Mouse (Mus musculus) spleen, adult 2 months (tissue): ENCODE data around the gene Mrgprb4. TPM values are rescaled to one million over a fixed set of nuclear protein-coding genes. Genes with fewer than 3 reads are reported as not detected.

Experiments
- DNase-seq, 2 experiments: peaks; one replicate each; pipeline versions ENCODE4 v3.0.0 to v3.0.0-alpha.2; 2012 to 2021; ENCODE audit warnings: low spot score in 2 of 2, low read depth in 1 of 2
- H3K27ac ChIP-seq: fragments of 200-500 bp; 2 replicates; pipeline ENCODE4 v1.5.1; 2012; ENCODE audit warnings: low read length, inconsistent platforms; ENCODE audit not compliant: insufficient read depth
- H3K27me3 ChIP-seq: fragments of 200-500 bp; 2 replicates; pipeline ENCODE4 v1.6.1; 2012; ENCODE audit warnings: mild to moderate bottlenecking, moderate library complexity, low read length, inconsistent platforms; ENCODE audit not compliant: control insufficient read depth, insufficient read depth
- H3K36me3 ChIP-seq: fragments of 200-500 bp; 2 replicates; pipeline ENCODE4 v1.6.1; 2012; ENCODE audit warnings: mild to moderate bottlenecking, low read length, inconsistent platforms; ENCODE audit not compliant: control insufficient read depth, insufficient read depth
- H3K4me1 ChIP-seq: fragments of 200-500 bp; 2 replicates; pipeline ENCODE4 v1.6.1; 2011; ENCODE audit warnings: inconsistent platforms; ENCODE audit not compliant: control insufficient read depth, insufficient read depth, insufficient read length
- H3K4me3 ChIP-seq: fragments of 200-500 bp; 2 replicates; pipeline ENCODE4 v1.5.1; 2011; ENCODE audit warnings: mild to moderate bottlenecking, inconsistent platforms; ENCODE audit not compliant: insufficient read depth, insufficient read length; ENCODE audit errors: extremely low read depth
- CTCF ChIP-seq: fragments of 200-500 bp; IDR thresholded peaks from 2 replicates; pipeline ENCODE4 v1.5.1; 2011; ENCODE audit warnings: mild to moderate bottlenecking, inconsistent platforms; ENCODE audit not compliant: insufficient read depth, insufficient read length, insufficient replicate concordance; ENCODE audit errors: extremely low read depth
- POLR2A ChIP-seq: fragments of 200-500 bp; IDR thresholded peaks from 2 replicates; pipeline ENCODE4 v1.6.1; 2011; ENCODE audit warnings: low read depth, low read length, inconsistent platforms
- WGBS: fragments of 180-500 bp; shearing (Covaris S2); methylation state at CpG from one replicate; pipeline ENCODE4 v1.1.7; 2018; 5-methylcytosine and 5-hydroxymethylcytosine counted together
- polyA plus RNA-seq: library from polyadenylated mRNA; depleted of rRNA; stranded (reverse); fragments of >200 nt; gene quantifications from 2 replicates; pipeline ENCODE4 v1.2.3, GENCODE M21; 2012; rRNA removed

Mrgprb4 gene
- polyA plus RNA-seq, result not detected in 2 replicates

GRCm38 (mm10) chr7:48199188-48199587 lies at the start of gene Mrgprb4:
Gene Mrgprb4, minus strand, starts transcription at chr7:48199288.
- Histone ChIP-seq H3K27me3 (no peaks in the 10 kb centered on the region), H3K4me3 (no peak within 1 kb of the TSS), H3K27ac (no peak within 1 kb of the TSS), H3K36me3 (no peaks in the 10 kb centered on the region), H3K4me1 (no peaks in the 10 kb centered on the region)
- WGBS, result 88% methylated on average over 3 of the region's 3 CpGs
- TF ChIP-seq POLR2A (no peak), CTCF (no peak)
- DNase-seq, result no peak

- TF ChIP-seq CTCF (no peak), POLR2A (no peak)
- no peak for DNase-seq
- no peaks in the 10 kb centered on the region for H3K36me3 ChIP-seq
- H3K27me3 ChIP-seq, result no peaks in the 10 kb centered on the region
- H3K4me1 ChIP-seq, result no peaks in the 10 kb centered on the region
- H3K4me3 ChIP-seq, result no peak overlapping the region
- H3K27ac ChIP-seq, result no peak overlapping the region
Observed at GRCm38 (mm10) chr7:48226114-48226513, 27.0 kb upstream of the Mrgprb4 start.

GRCm38 (mm10) chr7:48225065-48225464 lies 26.0 kb upstream of the Mrgprb4 start:
- DNase-seq, result no peak
- no peak overlapping the region for H3K27ac ChIP-seq
- 68% methylated on average over 5 of the region's 5 CpGs for WGBS
- H3K36me3 ChIP-seq, result no peaks in the 10 kb centered on the region
- H3K4me3 ChIP-seq, result no peak overlapping the region
- TF ChIP-seq CTCF, result no peak
- TF ChIP-seq POLR2A, result no peak
- no peaks in the 10 kb centered on the region for H3K27me3 ChIP-seq
- no peaks in the 10 kb centered on the region for H3K4me1 ChIP-seq

DNA sequence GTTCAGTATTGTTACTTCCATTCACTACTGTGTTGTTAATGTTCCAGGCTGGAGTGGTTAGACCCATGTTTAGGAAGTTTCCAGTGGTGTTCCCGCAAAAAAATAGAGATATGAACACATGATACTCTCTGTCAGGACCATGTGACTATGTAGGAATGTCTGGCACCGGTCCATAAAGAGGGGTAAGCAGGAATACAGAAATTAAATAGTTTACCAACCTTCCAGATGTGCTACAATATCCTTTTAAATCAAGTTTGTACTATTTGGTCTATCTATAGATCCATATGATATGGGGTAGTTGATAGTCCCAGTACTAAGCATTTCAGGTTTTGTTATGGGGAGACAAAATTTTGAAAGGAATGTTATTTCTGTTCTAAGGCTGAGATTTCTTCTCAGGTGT lies 30.2 kb downstream of the Mrgprb4 start, which contains the start of gene Mrgprb5:
Mrgprb5 (minus strand) TSS at position 101 of the 400 bp plus-strand sequence.
- DNase-seq, result no peak
- Histone ChIP-seq H3K36me3 (no peaks in the 10 kb centered on the region), H3K27me3 (no peaks in the 10 kb centered on the region), H3K27ac (no peak within 1 kb of the TSS), H3K4me1 (no peaks in the 10 kb centered on the region), H3K4me3 (no peak within 1 kb of the TSS)
- TF ChIP-seq POLR2A (no peak), CTCF (no peak)
- WGBS, result 75% methylated on average over 2 of the region's 2 CpGs

DNA sequence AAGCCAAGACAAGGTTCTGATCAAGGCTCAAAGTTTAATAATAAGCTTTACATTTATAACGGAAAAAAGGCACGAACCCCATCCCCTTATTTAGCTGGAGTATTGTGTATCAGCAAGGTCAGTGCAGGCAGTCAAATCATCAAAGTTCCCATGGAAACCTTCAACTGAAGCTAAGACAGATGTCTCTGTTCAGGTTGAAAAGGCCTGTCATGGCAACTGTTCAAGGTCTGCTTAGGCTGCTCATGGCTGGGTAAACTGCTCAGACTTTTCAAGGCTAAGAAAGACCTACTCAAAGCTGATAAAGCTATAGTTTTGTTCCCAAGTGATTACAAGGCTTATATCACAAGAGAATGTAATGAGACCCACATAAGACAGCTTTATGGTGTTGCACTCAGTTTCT lies 31.6 kb downstream of the Mrgprb4 start:
- H3K27me3 ChIP-seq, result no peaks in the 10 kb centered on the region
- TF ChIP-seq POLR2A (no peak), CTCF (no peak)
- H3K4me1 ChIP-seq, result no peaks in the 10 kb centered on the region
- H3K36me3 ChIP-seq, result no peaks in the 10 kb centered on the region
- no peak overlapping the region for H3K27ac ChIP-seq
- no peak for DNase-seq
- WGBS, result 82% methylated on average over 2 of the region's 2 CpGs
- no peak overlapping the region for H3K4me3 ChIP-seq

Other genes with a start within 250 kb of the Mrgprb4 start
- gene Mrgpra4, start 217.2 kb downstream of the Mrgprb4 start, polyA plus RNA-seq, result not detected in 2 replicates
- not detected in 2 replicates for gene Mrgprx1, start 171.7 kb downstream of the Mrgprb4 start, polyA plus RNA-seq
- gene Mrgprb5, start 30.3 kb downstream of the Mrgprb4 start, polyA plus RNA-seq, result not detected in 2 replicates
- not detected in 2 replicates for gene Mrgprb8, start 189.2 kb upstream of the Mrgprb4 start, polyA plus RNA-seq